Mouse (Mus musculus) intestine, postnatal 0 days (tissue): ENCODE data around the gene Chil3. TPM values are rescaled to one million over a fixed set of nuclear protein-coding genes. Genes with fewer than 3 reads are reported as not detected.

ENCODE experiments used
- ATAC-seq: fragments of 200-750 bp; cut with Nextera tagmentation; 2 replicates; pipeline ENCODE4 v1.8.0; 2017; ENCODE audit warnings: mild to moderate bottlenecking, moderate TSS enrichment, moderate library complexity
- H3K27ac ChIP-seq: fragments of 300-500 bp; sonication (generic); 2 replicates; pipeline ENCODE4 v1.5.1; 2014; ENCODE audit warnings: mild to moderate bottlenecking, low read depth, low read length, moderate library complexity
- H3K27me3 ChIP-seq: fragments of 300-500 bp; sonication (generic); replicated peaks from 2 replicates; pipeline ENCODE4 v1.6.1; 2014; ENCODE audit warnings: low read length, mixed read lengths; ENCODE audit not compliant: control insufficient read depth, insufficient read depth
- H3K36me3 ChIP-seq: fragments of 300-500 bp; sonication (generic); 2 replicates; pipeline ENCODE4 v1.6.1; 2014; ENCODE audit warnings: mild to moderate bottlenecking, moderate library complexity; ENCODE audit not compliant: control insufficient read depth, insufficient read depth
- H3K4me1 ChIP-seq: fragments of 300-500 bp; sonication (generic); replicated peaks from 2 replicates; pipeline ENCODE4 v1.6.1; 2014; ENCODE audit warnings: antibody characterized with exemption, low read length, mixed read lengths; ENCODE audit not compliant: control insufficient read depth, insufficient read depth
- H3K4me2 ChIP-seq: fragments of 300-500 bp; sonication (generic); replicated peaks from 2 replicates; pipeline ENCODE4 v1.6.1; 2014; ENCODE audit warnings: low read depth, mild to moderate bottlenecking, moderate library complexity
- H3K4me3 ChIP-seq: fragments of 300-500 bp; sonication (generic); 2 replicates; pipeline ENCODE4 v1.5.1; 2014; ENCODE audit warnings: low read depth, low read length
- H3K9ac ChIP-seq: fragments of 300-500 bp; sonication (generic); 2 replicates; pipeline ENCODE4 v1.6.1; 2014; ENCODE audit warnings: mild to moderate bottlenecking, low read depth, low read length
- H3K9me3 ChIP-seq: fragments of 300-500 bp; sonication (generic); 2 replicates; pipeline ENCODE4 v1.6.1; 2016; ENCODE audit warnings: mixed run types; ENCODE audit not compliant: control insufficient read depth
- CTCF ChIP-seq: sonication (generic); IDR thresholded peaks from 2 replicates; pipeline ENCODE4 v1.5.1; 2016; ENCODE audit warnings: low read depth, mild to moderate bottlenecking, control low read depth, antibody characterized with exemption, moderate library complexity
- WGBS: fragments of 180-500 bp; shearing (Covaris S2); extraction: QIAGEN DNeasy Blood & Tissue Kit; methylation state at CpG from one replicate; pipeline ENCODE4 v1.1.7; 2014; 5-methylcytosine and 5-hydroxymethylcytosine counted together
- polyA plus RNA-seq: library from polyadenylated mRNA; unstranded; fragments of >200 nt; fragmentation: Nextera tagmentation; extraction: Ambion mirVana; gene quantifications from 2 replicates; pipeline ENCODE4 v1.2.1, GENCODE M21; 2015

Chil3 gene
- polyA plus RNA-seq, 1 experiment from 2014 or later: 0.13 TPM

DNA sequence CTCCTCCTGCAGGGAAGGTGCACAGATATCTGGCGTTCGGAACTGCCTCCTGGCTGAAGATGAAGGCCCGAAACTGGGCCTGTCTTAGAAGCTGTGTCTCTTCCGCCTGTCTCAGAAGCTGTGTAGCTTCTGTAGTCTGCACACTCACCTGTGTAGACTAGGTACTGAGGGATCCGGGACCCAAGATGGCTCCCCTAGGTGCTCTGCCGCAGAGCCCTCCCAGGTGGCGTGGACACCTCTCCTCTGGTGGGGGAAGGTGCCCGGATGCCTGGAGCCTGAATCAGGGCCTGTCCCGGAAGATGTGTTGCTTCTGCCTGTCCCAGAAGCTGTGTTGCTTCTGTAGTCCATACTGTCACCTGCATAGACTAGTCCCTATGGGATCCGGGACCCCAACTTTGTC is 23.3 kb downstream of the Chil3 start:
- Histone ChIP-seq H3K9ac (no peak overlapping the region), H3K9me3 (peaks cover 7% of the 10 kb centered on the region), H3K36me3 (no peaks in the 10 kb centered on the region), H3K27ac (no peak overlapping the region), H3K4me3 (no peak overlapping the region), H3K4me1 (no peaks in the 10 kb centered on the region), H3K27me3 (no peaks in the 10 kb centered on the region), H3K4me2 (no peak overlapping the region)
- ATAC-seq: no peak
- TF ChIP-seq CTCF: no peak
- 90% methylated on average over 10 of the region's 10 CpGs for WGBS

DNA sequence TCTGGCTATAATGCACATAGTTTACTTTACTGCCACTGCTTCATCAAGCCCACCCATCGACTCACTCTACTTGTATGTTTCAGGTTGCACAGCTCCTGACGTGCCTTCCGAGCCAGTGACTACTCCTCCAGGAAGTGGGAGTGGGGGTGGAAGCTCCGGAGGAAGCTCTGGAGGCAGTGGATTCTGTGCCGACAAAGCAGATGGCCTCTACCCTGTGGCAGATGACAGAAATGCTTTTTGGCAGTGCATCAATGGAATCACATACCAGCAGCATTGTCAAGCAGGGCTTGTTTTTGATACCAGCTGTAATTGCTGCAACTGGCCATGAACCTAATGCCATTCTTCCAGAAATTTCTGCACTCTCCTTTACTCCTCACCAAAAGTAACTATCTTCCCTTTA is 35.7 kb downstream of the Chil3 start:
- Histone ChIP-seq H3K4me2 (no peak overlapping the region), H3K4me3 (no peak overlapping the region), H3K9me3 (no peaks in the 10 kb centered on the region), H3K4me1 (no peaks in the 10 kb centered on the region), H3K27ac (no peak overlapping the region), H3K9ac (no peak overlapping the region), H3K27me3 (no peaks in the 10 kb centered on the region), H3K36me3 (no peaks in the 10 kb centered on the region)
- no peak for ATAC-seq
- WGBS: 77% methylated on average over 5 of the region's 5 CpGs
- TF ChIP-seq CTCF: no peak

DNA sequence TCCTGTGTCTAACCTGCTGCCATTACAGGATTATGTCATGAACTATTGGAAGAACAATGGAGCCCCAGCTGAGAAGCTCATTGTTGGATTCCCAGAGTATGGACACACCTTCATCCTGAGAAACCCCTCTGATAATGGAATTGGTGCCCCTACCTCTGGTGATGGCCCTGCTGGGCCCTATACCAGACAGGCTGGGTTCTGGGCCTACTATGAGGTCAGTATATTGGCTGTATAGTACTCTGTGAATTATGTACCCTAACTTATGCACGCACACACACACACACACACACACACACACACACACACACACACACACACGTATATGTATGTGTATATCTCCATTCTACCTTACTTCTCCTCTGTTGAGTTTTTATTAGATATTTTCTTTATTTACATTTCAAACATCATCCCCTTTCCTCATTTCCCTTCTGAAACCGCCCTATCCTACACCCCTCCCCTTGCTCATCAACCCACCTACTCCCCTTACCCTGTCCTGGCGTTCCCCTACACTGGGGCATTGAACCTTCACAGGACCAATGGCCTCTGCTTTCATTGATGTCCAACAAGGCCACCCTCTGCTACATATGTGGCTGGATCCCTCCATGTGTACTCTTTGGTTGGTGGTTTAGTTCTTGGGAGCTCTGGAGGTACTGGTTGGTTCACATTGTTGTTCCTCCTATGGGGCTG is 38.4 kb downstream of the Chil3 start:
- WGBS: 76% methylated on average over 4 of the region's 4 CpGs
- H3K36me3 ChIP-seq: no peaks in the 10 kb centered on the region
- no peaks in the 10 kb centered on the region for H3K27me3 ChIP-seq
- no peak for ATAC-seq
- H3K4me3 ChIP-seq: no peak overlapping the region
- H3K9me3 ChIP-seq: no peaks in the 10 kb centered on the region
- TF ChIP-seq CTCF: no peak
- no peaks in the 10 kb centered on the region for H3K4me1 ChIP-seq
- H3K27ac ChIP-seq: no peak overlapping the region
- H3K4me2 ChIP-seq: no peak overlapping the region
- no peak overlapping the region for H3K9ac ChIP-seq

DNA sequence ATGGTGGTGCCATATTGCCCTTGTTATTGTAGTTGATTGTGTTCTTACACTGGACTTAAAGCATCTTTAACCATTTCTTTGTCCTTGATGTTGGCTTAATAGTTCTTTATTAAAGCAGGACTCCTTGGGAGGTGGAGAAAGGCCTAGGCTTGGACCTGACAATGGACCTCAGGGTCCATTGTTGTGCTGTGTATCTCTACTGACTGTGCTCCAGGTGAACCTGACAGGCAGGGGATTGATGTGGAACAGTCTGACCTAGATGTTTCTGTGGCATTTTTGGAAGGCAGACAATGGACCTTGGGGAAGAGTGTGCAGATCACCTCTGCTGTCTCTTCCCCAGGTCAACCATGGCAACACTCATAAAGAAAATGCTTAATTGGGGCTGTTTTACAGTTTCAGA is 40.4 kb downstream of the Chil3 start:
- no peak overlapping the region for H3K4me3 ChIP-seq
- no peaks in the 10 kb centered on the region for H3K36me3 ChIP-seq
- H3K9ac ChIP-seq: no peak overlapping the region
- no peaks in the 10 kb centered on the region for H3K27me3 ChIP-seq
- TF ChIP-seq CTCF: no peak
- ATAC-seq: no peak
- no peak overlapping the region for H3K4me2 ChIP-seq
- no peak overlapping the region for H3K27ac ChIP-seq
- no peaks in the 10 kb centered on the region for H3K9me3 ChIP-seq
- H3K4me1 ChIP-seq: no peaks in the 10 kb centered on the region

DNA sequence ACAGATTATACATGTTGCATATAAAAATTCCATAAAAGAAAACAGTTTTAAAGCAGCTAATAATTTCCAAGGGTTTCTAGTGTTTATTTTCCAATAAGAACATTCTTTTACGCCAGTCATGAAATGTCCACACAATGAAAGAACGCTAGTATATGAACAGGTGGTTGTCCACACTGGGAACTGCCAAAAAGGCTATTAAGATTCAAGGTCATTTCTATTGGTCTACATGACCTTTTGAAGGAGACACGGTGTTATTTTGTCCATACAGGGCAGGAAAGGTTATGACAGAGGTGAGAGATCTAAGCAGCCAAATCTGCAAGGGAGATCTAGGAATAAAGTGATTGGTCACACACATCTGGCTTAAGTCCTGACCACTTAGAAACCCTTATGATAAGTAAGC is 54.4 kb downstream of the Chil3 start, which contains the start of gene Chia1:
Gene Chia1, plus strand, starts transcription at position 301 of the 400 bp plus-strand sequence.
- H3K9ac ChIP-seq: no peak within 1 kb of the TSS
- no peak within 1 kb of the TSS for H3K4me2 ChIP-seq
- WGBS: 77% methylated on average over 3 of the region's 3 CpGs
- H3K27me3 ChIP-seq: no peaks in the 10 kb centered on the region
- H3K36me3 ChIP-seq: no peaks in the 10 kb centered on the region
- H3K9me3 ChIP-seq: no peaks in the 10 kb centered on the region
- H3K27ac ChIP-seq: no peak within 1 kb of the TSS
- H3K4me3 ChIP-seq: no peak within 1 kb of the TSS
- no peak for TF ChIP-seq CTCF
- H3K4me1 ChIP-seq: no peaks in the 10 kb centered on the region
- ATAC-seq: no peak

Other genes with a start within 250 kb of the Chil3 start
- 0.89 and 1.7 TPM in 2 replicates for gene I830077J02Rik, start 234.9 kb downstream of the Chil3 start, polyA plus RNA-seq
- 33.1 and 33.4 TPM in 2 replicates for gene Wdr77, start 208.2 kb downstream of the Chil3 start, polyA plus RNA-seq
- 556 and 605 TPM in 2 replicates for gene Atp5f1, start 207.5 kb downstream of the Chil3 start, polyA plus RNA-seq
- gene Ovgp1, start 193.9 kb downstream of the Chil3 start, polyA plus RNA-seq: 0.20 and 0.31 TPM in 2 replicates
- not detected in 2 replicates for gene Pifo, start 152.9 kb downstream of the Chil3 start, polyA plus RNA-seq
- 0.16 TPM in 1 of 2 replicates, not detected in the other for gene Chil5, start 134.8 kb downstream of the Chil3 start, polyA plus RNA-seq
- not detected in 2 replicates for gene Chia1, start 54.3 kb downstream of the Chil3 start, polyA plus RNA-seq
- gene Chil4, start 51.9 kb upstream of the Chil3 start, polyA plus RNA-seq: not detected in 2 replicates
- gene Chil6, start 238.6 kb upstream of the Chil3 start, polyA plus RNA-seq: 1.4 and 1.5 TPM in 2 replicates